Mouse (Mus musculus): Measurements from ENCODE around the gene Dgkq. TPM values are rescaled to one million over a fixed set of nuclear protein-coding genes. Genes with fewer than 3 reads are reported as not detected.

Gene Dgkq
- total and polyA plus RNA-seq, 3 experiments, result 11.3 TPM; not detected in 1

DNA sequence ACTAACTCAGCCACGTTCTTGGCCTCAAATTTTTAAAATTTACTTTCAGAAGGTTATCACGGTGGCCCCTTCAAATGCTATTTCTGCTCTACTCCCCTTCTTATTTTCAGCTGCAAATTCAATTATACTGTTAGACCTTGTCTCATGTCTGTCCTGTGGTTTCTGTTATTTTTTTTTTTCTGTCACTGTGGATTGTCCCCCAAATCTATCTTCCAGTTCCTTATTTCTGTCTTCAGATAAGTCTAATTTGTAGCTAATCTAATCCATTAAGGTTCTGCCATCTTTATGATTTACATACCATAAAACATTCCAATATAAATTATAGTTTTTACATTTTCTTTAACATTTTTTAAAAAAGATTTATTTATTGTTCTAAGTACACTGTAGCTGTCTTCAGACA, 2.1 kb downstream of the Dgkq start (continued):
- TF ChIP-seq RCOR1 (IDR thresholded peaks at IDR 0.05; ENCODE audit: low read depth, low read length) (peak; percentile 70; the same call in 1 of the 2 replicates), CHD2 (IDR thresholded peaks at IDR 0.05; ENCODE audit: low read length) (no peak), USF2 (IDR thresholded peaks at IDR 0.05; ENCODE audit: borderline replicate concordance in 1 of 2, insufficient read depth in 1 of 2, low read depth in 1 of 2, low read length in 2 of 2) (0 out of 4 replicates have a peak, but pooled peaks of 1 of the 2 experiments have one; percentile 2), ZNF384 (IDR thresholded peaks at IDR 0.05; ENCODE audit: low read depth, low read length) (peak; percentile 91), SIN3A (IDR thresholded peaks at IDR 0.05; ENCODE audit: low read length) (peak; percentile 49; the same call in 1 of the 2 replicates), SMC3 (IDR thresholded peaks at IDR 0.05; ENCODE audit: low read depth, low read length) (no peak), ELF1 (IDR thresholded peaks at IDR 0.05; ENCODE audit: low read depth, low read length) (no peak), RAD21 (IDR thresholded peaks at IDR 0.05; ENCODE audit: low read depth, low read length) (no peak), KAT2A (conservative IDR thresholded peaks at IDR 0.05; ENCODE audit: low read depth, low read length) (no peak), MAZ (IDR thresholded peaks at IDR 0.05; ENCODE audit: low read depth, low read length) (no peak), CHD1 (IDR thresholded peaks at IDR 0.05; ENCODE audit: low read depth, low read length) (no peak), MYC (IDR thresholded peaks at IDR 0.05; ENCODE audit: low read depth, low read length) (no peak), TCF12 (IDR thresholded peaks at IDR 0.05; ENCODE audit: low read depth, low read length) (peak; percentile 38; the same call in 1 of the 2 replicates)

- peaks cover 18 to 22% of the 10 kb centered on the region in 2 experiments for H3K4me1 ChIP-seq (ENCODE audit: control insufficient read depth in 1 of 2, insufficient read depth in 2 of 2, low read length in 2 of 2)
- peaks cover 10% of the 10 kb centered on the region for H3K79me2 ChIP-seq (ENCODE audit: control insufficient read depth, insufficient read depth, low read length, poor library complexity)
- no peak overlapping the region for H3K27ac ChIP-seq (ENCODE audit: control insufficient read depth, low read depth, low read length)
- no peak overlapping the region for H3K9ac ChIP-seq (ENCODE audit: control insufficient read depth, low read depth, low read length, poor library complexity, severe bottlenecking)
- peaks cover 0 to 9% of the 10 kb centered on the region in 2 experiments; a peak in 2 of 4 replicates for H3K36me3 ChIP-seq (ENCODE audit: control insufficient read depth in 1 of 2, insufficient read depth in 2 of 2, low read length in 2 of 2)
- H3K9me3 ChIP-seq (replicated peaks; ENCODE audit: insufficient read depth, low read length), result no peaks in the 10 kb centered on the region
- DNase-seq (ENCODE audit: low read depth, low spot score), result no peak
- TF ChIP-seq CHD1 (IDR thresholded peaks at IDR 0.05; ENCODE audit: low read depth, low read length), result no peak
- TF ChIP-seq GATA1 (IDR thresholded peaks at IDR 0.05; ENCODE audit: low read depth, low read length), result no peak
- TF ChIP-seq ZMIZ1 (IDR thresholded peaks at IDR 0.05; ENCODE audit: low read depth, low read length), result no peak
- no peak for TF ChIP-seq HCFC1 (IDR thresholded peaks at IDR 0.05; ENCODE audit: low read depth, low read length)
- no peak for TF ChIP-seq TCF12 (IDR thresholded peaks at IDR 0.05; ENCODE audit: low read depth, low read length)
- TF ChIP-seq GABPA (IDR thresholded peaks at IDR 0.05; ENCODE audit: low read depth, low read length), result no peak
- TF ChIP-seq ZKSCAN1 (IDR thresholded peaks at IDR 0.05; ENCODE audit: low read depth, low read length), result no peak
- TF ChIP-seq KAT2A (conservative IDR thresholded peaks at IDR 0.05; ENCODE audit: low read depth, low read length), result no peak
- TF ChIP-seq MEF2A (IDR thresholded peaks at IDR 0.05; ENCODE audit: extremely low read depth, insufficient replicate concordance, low read depth, low read length, poor library complexity, severe bottlenecking), result no peak
- no peak for TF ChIP-seq POLR2A (IDR thresholded peaks at IDR 0.05; ENCODE audit: control insufficient read depth in 1 of 2, insufficient read depth in 1 of 2, low read depth in 1 of 2, low read length in 2 of 2, poor library complexity in 1 of 2)
- TF ChIP-seq POLR2AphosphoS2 (IDR thresholded peaks at IDR 0.05; ENCODE audit: low read length), result no peak
- no peak overlapping the region for H3K4me3 ChIP-seq (ENCODE audit: control insufficient read depth in 1 of 2, insufficient read depth in 1 of 2, low read depth in 2 of 2, low read length in 2 of 2)
- H3K27me3 ChIP-seq (ENCODE audit: control insufficient read depth in 1 of 2, insufficient read depth in 2 of 2, low read length in 2 of 2), result no peaks in the 10 kb centered on the region
These were observed 4.4 kb downstream of the Dgkq start for GRCm38 (mm10) chr5:108665066-108665465.

Data from MEL (cell line).